Mouse (Mus musculus) spleen, postnatal 4 days (tissue): Measurements from ENCODE around the gene Ndufb7.
"Not testable (repeated sequence)": the region's sequence is repeated elsewhere in the genome, so short reads cannot be mapped to it uniquely, and the experiment has no call there.

ENCODE experiments used
- DNase-seq, 2 experiments: peaks; one replicate each; pipeline ENCODE4 v3.0.0; 2022; ENCODE audit warnings: low spot score in 2 of 2

Ndufb7 gene

DNA sequence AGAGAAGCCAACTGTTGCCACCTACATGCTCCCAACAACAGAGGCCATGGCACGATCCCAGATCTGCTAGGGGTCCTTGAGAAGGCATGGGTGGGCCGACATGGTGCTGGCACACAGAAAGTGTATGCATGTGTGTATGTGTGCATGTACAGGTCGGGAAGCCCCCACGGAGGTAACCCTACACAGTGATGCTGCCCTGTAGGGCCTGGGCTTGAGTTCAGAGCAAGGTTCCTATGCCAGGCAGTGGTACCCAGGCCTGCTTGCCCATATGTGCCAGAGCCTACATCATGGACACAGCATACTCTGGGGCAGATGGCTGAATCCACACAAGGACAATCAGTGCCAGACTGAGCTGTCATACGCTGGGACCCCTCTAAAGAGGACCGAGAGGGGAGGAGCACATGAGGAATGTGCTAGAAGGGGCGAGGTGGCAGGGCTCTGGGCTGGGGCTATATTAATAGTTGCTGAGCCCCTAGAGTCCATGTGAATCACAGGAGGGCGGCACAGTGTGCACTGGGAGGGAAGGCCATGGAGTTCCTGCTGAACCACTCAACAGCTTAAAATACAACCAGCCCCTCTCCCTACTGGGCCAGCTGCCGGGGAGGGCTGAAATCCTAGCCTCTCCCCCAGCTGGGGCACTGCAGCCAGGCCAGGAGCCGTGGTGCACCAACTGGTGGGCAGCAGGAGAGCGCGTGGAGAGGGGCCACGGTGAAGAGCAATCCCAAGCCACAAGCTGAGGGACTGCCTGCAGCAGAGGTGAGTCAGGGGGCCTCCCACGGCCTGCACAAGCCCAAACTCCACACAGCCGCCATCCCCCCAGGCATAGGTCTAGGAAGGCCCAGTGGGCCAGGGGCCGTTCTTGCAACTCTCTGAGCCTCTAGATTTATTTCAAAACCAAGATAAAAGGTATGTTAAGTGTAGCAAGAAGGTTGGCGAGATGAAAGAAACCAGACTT, 9.4 kb downstream of the Ndufb7 start:
- DNase-seq, result peak; percentile 9 to 59

GRCm38 (mm10) chr8:83576516-83576895, 10.0 kb downstream of the Ndufb7 start:
- no peak for DNase-seq

DNA sequence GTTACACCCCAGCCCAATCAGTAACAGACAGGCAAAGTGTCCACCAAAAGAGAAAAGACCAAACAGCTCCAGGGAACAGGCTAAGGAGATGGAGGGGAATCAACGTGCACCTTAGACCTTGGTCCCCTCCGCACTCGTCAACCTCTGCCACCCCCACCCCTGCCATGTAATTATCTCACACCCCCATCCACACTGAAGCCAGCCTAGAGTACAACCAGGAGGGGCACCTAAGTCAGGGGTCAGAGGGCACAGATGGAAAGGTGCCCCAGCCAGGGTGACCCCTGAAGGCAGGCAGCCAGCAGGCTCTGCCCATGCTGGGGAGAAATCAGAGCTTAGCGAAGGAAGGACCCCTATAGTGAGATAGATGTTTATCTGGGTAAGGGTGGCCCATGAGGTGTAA, 10.4 kb downstream of the Ndufb7 start:
- DNase-seq, result peak in 1 of 2 experiments; percentile 59

- peak; percentile 25 to 64 for DNase-seq
Measured at GRCm38 (mm10) chr8:83577384-83577791, 10.9 kb downstream of the Ndufb7 start.

- DNase-seq, result peak; percentile 11 to 59
Measured at GRCm38 (mm10) chr8:83578131-83579055, 11.9 kb downstream of the Ndufb7 start.

DNA sequence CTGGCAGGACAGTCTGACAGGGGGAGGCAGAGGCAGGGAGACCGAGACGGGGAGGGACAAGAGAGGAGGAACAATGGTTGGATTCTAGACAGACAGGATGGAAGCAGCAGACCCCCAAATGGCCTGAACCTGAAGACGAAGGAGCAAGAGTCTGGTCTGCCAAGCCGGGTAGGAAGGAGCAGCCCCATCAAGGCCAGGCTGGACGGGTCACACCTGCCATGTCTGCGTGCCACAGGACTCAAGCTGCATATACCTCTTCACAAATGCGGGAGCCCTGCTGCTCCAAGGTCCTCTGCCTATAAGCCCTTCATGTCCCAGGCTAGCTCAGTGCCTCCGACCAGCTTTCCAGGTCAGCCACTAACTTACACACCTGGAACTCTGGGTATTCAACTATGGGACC, 13.2 kb downstream of the Ndufb7 start:
- peak; percentile 8 to 54 for DNase-seq

GRCm38 (mm10) chr8:83580826-83581225, 14.4 kb downstream of the Ndufb7 start:
- no peak for DNase-seq

GRCm38 (mm10) chr8:83582226-83582625, 15.8 kb downstream of the Ndufb7 start:
- DNase-seq, result no peak

- no peak for DNase-seq
Measured at GRCm38 (mm10) chr8:83583236-83583635, 16.8 kb downstream of the Ndufb7 start.

GRCm38 (mm10) chr8:83584771-83585170, 18.3 kb downstream of the Ndufb7 start:
- DNase-seq, result no peak

GRCm38 (mm10) chr8:83585333-83585732, 18.9 kb downstream of the Ndufb7 start:
- DNase-seq, result no peak

- no peak for DNase-seq
Measured at GRCm38 (mm10) chr8:83587644-83588043, 21.2 kb downstream of the Ndufb7 start.

DNA sequence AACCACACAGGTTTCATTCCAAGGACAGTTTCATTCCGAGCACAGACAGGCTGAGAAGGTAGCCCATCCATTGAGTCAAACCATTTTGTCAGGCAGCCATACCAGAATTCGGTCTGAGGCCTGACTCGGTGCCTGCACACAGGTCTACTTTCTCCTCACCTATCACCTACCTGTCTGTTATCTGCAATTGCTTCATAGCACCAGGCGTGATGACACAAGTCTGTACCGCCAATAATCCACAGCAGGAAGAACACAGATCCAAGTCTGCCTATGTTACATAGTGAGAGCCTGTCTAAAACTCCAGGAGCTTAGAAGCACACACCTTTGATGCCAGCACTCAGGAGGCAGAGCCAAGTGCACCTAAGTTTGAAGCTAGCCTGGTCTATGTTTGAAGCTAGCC, 22.4 kb downstream of the Ndufb7 start:
- DNase-seq, result no peak

DNA sequence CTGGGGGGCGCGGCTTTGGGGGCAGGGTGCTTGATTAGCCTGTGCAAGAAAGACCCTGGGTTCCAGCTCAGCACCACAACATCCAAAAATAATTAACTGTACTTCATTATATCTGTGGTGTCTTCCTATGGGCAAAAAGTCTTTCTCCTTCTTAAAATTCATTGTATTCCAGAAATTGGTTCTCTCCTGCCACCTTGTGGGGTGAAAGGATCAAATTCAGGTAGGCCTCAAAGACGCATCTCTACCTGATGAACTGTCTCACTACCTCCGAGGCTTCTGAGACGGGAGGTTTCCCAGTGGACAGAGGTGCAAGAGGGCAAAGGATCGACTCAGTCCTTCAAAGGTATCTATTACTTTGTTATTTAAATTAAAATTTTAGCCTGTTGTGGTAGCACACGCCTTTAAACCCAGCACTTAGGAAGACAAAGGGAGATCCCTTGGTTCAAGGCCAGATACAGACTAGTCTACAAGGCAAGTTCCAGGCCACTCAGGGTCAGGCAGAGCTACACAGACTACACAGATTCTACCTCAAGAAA, 24.1 kb downstream of the Ndufb7 start:
- no peak for DNase-seq

GRCm38 (mm10) chr8:83592682-83593081, 26.2 kb downstream of the Ndufb7 start:
- no peak for DNase-seq

GRCm38 (mm10) chr8:83593325-83594166, 27.1 kb downstream of the Ndufb7 start:
- DNase-seq, result no peak

GRCm38 (mm10) chr8:83594167-83595049, 27.9 kb downstream of the Ndufb7 start:
- peak; percentile 96 for DNase-seq

- DNase-seq, result not testable (repeated sequence)
Measured at GRCm38 (mm10) chr8:83595050-83595345, 28.5 kb downstream of the Ndufb7 start.

DNA sequence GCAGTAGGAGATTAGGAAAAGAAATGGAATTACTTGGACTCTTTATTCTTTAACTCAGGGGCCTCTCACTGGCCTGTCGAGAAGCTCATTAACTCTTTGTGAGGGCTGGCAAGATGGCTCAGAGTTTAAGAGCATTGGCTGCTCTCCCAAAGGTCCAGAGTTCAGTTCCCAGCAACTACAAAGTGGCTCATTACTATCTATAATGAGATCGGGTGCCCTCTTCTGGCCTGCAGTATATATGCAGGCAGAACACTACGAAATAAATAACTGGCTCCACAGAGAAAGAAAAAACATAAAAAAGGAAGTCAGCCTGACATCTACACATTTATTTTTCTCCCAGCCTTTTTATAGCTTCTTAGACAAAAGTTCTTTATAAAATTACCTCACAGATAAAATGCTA, 29.9 kb downstream of the Ndufb7 start:
- DNase-seq, result no peak

DNA sequence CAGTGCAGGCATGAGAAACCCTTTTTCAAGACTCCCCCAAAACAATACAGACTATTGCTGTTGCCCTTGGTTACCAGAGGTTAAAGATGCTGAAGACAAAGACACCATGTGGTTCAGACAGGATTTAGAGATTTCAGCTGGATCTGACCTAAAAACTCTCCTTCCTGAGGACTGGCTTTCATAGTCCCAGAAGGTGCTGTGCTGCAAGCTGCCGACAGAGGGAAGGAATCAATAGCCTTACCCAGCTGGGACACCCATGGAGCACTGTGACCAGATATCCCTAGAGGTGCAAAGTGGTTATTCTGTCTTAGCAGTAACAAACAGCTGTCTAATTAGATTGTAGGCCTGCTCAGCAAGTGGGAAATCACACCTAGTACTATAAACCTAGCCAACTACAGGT, 31.7 kb downstream of the Ndufb7 start:
- DNase-seq, result no peak
